Mouse (Mus musculus) liver, embryonic 13.5 days (tissue): Measurements from ENCODE around the gene Man2b1. TPM values are rescaled to one million over a fixed set of nuclear protein-coding genes. Genes with fewer than 3 reads are reported as not detected.

Experiments used
- ATAC-seq: fragments of 200-750 bp; cut with Nextera tagmentation; 2 replicates; pipeline ENCODE4 v1.8.0; 2017; ENCODE audit warnings: low read depth, mild to moderate bottlenecking, moderate number of reproducible peaks, moderate library complexity
- DNase-seq: peaks from one replicate; pipeline ENCODE4 v3.0.0; 2022
- H3K27ac ChIP-seq: fragments of 300-500 bp; sonication (generic); 2 replicates; pipeline ENCODE4 v1.5.1; 2015; ENCODE audit warnings: moderate library complexity, mild to moderate bottlenecking, inconsistent platforms
- H3K27me3 ChIP-seq: fragments of 300-500 bp; sonication (generic); 2 replicates; pipeline ENCODE4 v1.6.1; 2015; ENCODE audit warnings: mild to moderate bottlenecking, inconsistent platforms
- H3K36me3 ChIP-seq: fragments of 300-500 bp; sonication (generic); 2 replicates; pipeline ENCODE4 v1.6.1; 2015; ENCODE audit warnings: mild to moderate bottlenecking, inconsistent platforms
- H3K4me1 ChIP-seq: fragments of 300-500 bp; sonication (generic); replicated peaks from 2 replicates; pipeline ENCODE4 v1.6.1; 2015; ENCODE audit warnings: inconsistent platforms
- H3K4me2 ChIP-seq: fragments of 300-500 bp; sonication (generic); 2 replicates; pipeline ENCODE4 v1.6.1; 2015; ENCODE audit warnings: inconsistent platforms, mild to moderate bottlenecking, moderate library complexity
- H3K4me3 ChIP-seq: fragments of 300-500 bp; sonication (generic); replicated peaks from 2 replicates; pipeline ENCODE4 v1.5.1; 2015; ENCODE audit warnings: mild to moderate bottlenecking, inconsistent platforms
- H3K9ac ChIP-seq: fragments of 300-500 bp; sonication (generic); 2 replicates; pipeline ENCODE4 v1.6.1; 2015; ENCODE audit warnings: mild to moderate bottlenecking, inconsistent platforms
- H3K9me3 ChIP-seq: fragments of 300-500 bp; sonication (generic); replicated peaks from 2 replicates; pipeline ENCODE4 v1.6.1; 2016; ENCODE audit warnings: inconsistent platforms
- WGBS: fragments of 180-500 bp; shearing (Covaris S2); methylation state at CpG from one replicate; pipeline ENCODE4 v1.1.7; 2015; ENCODE audit not compliant: insufficient replicate concordance; 5-methylcytosine and 5-hydroxymethylcytosine counted together
- polyA plus RNA-seq: library from polyadenylated mRNA; unstranded; fragments of >200 nt; fragmentation: Nextera tagmentation; extraction: Ambion mirVana; gene quantifications from 2 replicates; pipeline ENCODE4 v1.2.1, GENCODE M21; 2015

Gene Man2b1
- polyA plus RNA-seq, 1 experiment from 2014 or later = 20.0 TPM

GRCm38 (mm10) chr8:85057367-85057766, 25.7 kb upstream of the Man2b1 start:
- no peak overlapping the region for H3K9ac ChIP-seq
- peaks cover 29% of the 10 kb centered on the region for H3K4me1 ChIP-seq
- H3K36me3 ChIP-seq = peaks cover 50% of the 10 kb centered on the region
- DNase-seq = no peak
- 80% methylated on average over 7 of the region's 7 CpGs for WGBS
- no peak overlapping the region for H3K4me2 ChIP-seq
- H3K27ac ChIP-seq = no peak overlapping the region
- H3K4me3 ChIP-seq = no peak overlapping the region
- H3K27me3 ChIP-seq = no peaks in the 10 kb centered on the region
- H3K9me3 ChIP-seq = no peaks in the 10 kb centered on the region
- no peak for ATAC-seq

- peak within 1 kb of the TSS; percentile 75 for H3K9ac ChIP-seq
- peaks cover 24% of the 10 kb centered on the region for H3K36me3 ChIP-seq
- no peaks in the 10 kb centered on the region for H3K9me3 ChIP-seq
- H3K4me3 ChIP-seq = peak within 1 kb of the TSS; percentile 81
- peaks cover 29% of the 10 kb centered on the region for H3K4me1 ChIP-seq
- H3K27ac ChIP-seq = no peak within 1 kb of the TSS
- H3K4me2 ChIP-seq = peak within 1 kb of the TSS; percentile 96
- ATAC-seq (peak; percentile 81), DNase-seq (peak; percentile 74)
- no peaks in the 10 kb centered on the region for H3K27me3 ChIP-seq
- WGBS = under 1% methylated on average over 53 of the region's 53 CpGs
Measured at GRCm38 (mm10) chr8:85059879-85060616, 23.0 kb upstream of the Man2b1 start, which contains the start of gene Fbxw9. Fbxw9 (plus strand) TSS chr8:85060055.

- Histone ChIP-seq H3K27me3 (no peaks in the 10 kb centered on the region), H3K9ac (no peak overlapping the region), H3K4me3 (no peak overlapping the region), H3K36me3 (peaks cover 6% of the 10 kb centered on the region; the same call in 1 of the 2 replicates), H3K4me2 (no peak overlapping the region), H3K9me3 (no peaks in the 10 kb centered on the region), H3K4me1 (peaks cover 35% of the 10 kb centered on the region), H3K27ac (no peak overlapping the region)
- WGBS = 87% methylated on average over 4 of the region's 4 CpGs
- DNase-seq = no peak
- ATAC-seq = no peak
Measured at GRCm38 (mm10) chr8:85062603-85063002, 20.5 kb upstream of the Man2b1 start.

GRCm38 (mm10) chr8:85065213-85065612, 17.9 kb upstream of the Man2b1 start:
- ATAC-seq (peak; percentile 47), DNase-seq (no peak)
- WGBS = 56% methylated on average over 2 of the region's 2 CpGs
- H3K36me3 ChIP-seq = peaks cover 6% of the 10 kb centered on the region; the same call in 1 of the 2 replicates
- no peaks in the 10 kb centered on the region for H3K9me3 ChIP-seq
- H3K27ac ChIP-seq = peak overlapping the region; percentile 63
- H3K4me3 ChIP-seq = no peak overlapping the region
- no peak overlapping the region for H3K9ac ChIP-seq
- H3K4me1 ChIP-seq = peaks cover 24% of the 10 kb centered on the region
- no peaks in the 10 kb centered on the region for H3K27me3 ChIP-seq
- H3K4me2 ChIP-seq = no peak overlapping the region

DNA sequence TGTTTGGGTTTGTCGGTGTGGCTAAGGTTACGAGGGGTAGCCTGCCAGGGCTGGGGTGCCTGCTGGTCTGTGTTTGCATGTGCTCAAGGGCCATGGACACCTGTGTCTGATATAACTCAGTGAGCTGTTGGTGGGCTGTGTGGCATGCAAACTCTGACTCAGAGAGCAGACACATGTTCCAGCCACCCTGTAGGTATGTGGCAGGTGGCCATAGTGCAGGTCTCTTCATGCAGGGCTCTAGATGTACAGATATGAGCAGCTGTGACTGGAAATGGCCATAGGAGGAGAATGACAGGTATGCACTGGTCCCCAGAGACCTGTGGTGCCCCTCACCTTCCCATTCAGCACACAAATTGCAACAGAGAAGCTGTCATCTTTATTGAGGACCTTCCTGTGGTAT, 15.9 kb upstream of the Man2b1 start:
- no peak overlapping the region for H3K4me2 ChIP-seq
- no peak overlapping the region for H3K27ac ChIP-seq
- ATAC-seq (no peak), DNase-seq (no peak)
- H3K36me3 ChIP-seq = peaks cover 6% of the 10 kb centered on the region; the same call in 1 of the 2 replicates
- H3K27me3 ChIP-seq = no peaks in the 10 kb centered on the region
- H3K9me3 ChIP-seq = no peaks in the 10 kb centered on the region
- no peak overlapping the region for H3K4me3 ChIP-seq
- no peak overlapping the region for H3K9ac ChIP-seq
- peaks cover 21% of the 10 kb centered on the region for H3K4me1 ChIP-seq
- 86% methylated on average over 2 of the region's 2 CpGs for WGBS

DNA sequence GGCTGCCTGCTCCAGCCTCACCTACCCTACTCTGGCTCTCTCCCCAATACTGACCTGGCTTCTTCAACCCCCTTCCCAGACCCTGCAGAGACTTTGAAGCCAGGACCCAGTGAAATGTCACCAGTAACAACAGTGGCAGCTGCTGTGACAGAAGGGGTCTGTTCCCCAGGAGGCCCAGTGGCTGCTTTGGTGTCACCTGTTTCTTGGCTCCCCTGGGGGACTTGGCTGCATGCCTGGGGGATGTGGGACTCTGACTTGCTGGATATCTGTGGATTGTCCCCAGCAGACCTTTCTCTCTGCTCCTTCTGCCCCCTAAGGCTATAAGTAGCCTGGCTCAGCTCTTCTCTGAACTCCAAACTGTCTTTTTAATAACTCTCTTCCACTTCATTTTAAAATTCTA, 15.1 kb upstream of the Man2b1 start, which contains the start of gene Gm5741:
Gene Gm5741 (minus strand): TSS at position 1 of the 400 bp plus-strand sequence.
- Histone ChIP-seq H3K4me2 (no peak within 1 kb of the TSS), H3K9me3 (no peaks in the 10 kb centered on the region), H3K9ac (no peak within 1 kb of the TSS), H3K4me1 (peaks cover 29% of the 10 kb centered on the region), H3K27ac (no peak within 1 kb of the TSS), H3K36me3 (peaks cover 7% of the 10 kb centered on the region; the same call in 1 of the 2 replicates), H3K4me3 (no peak within 1 kb of the TSS), H3K27me3 (no peaks in the 10 kb centered on the region)
- no peak for DNase-seq
- ATAC-seq = no peak

- ATAC-seq (peak; percentile 10; the same call in 1 of the 2 replicates), DNase-seq (no peak)
- Histone ChIP-seq H3K4me3 (peak overlapping the region; percentile 91), H3K9me3 (no peaks in the 10 kb centered on the region), H3K4me2 (peak overlapping the region; percentile 77), H3K9ac (peak overlapping the region; percentile 93; the same call in 1 of the 2 replicates), H3K27ac (peak overlapping the region; percentile 94), H3K36me3 (peaks cover 33% of the 10 kb centered on the region), H3K27me3 (no peaks in the 10 kb centered on the region), H3K4me1 (peaks cover 53% of the 10 kb centered on the region)
- 67% methylated on average over 5 of the region's 5 CpGs for WGBS
Measured at GRCm38 (mm10) chr8:85071041-85071440, 12.0 kb upstream of the Man2b1 start.

DNA sequence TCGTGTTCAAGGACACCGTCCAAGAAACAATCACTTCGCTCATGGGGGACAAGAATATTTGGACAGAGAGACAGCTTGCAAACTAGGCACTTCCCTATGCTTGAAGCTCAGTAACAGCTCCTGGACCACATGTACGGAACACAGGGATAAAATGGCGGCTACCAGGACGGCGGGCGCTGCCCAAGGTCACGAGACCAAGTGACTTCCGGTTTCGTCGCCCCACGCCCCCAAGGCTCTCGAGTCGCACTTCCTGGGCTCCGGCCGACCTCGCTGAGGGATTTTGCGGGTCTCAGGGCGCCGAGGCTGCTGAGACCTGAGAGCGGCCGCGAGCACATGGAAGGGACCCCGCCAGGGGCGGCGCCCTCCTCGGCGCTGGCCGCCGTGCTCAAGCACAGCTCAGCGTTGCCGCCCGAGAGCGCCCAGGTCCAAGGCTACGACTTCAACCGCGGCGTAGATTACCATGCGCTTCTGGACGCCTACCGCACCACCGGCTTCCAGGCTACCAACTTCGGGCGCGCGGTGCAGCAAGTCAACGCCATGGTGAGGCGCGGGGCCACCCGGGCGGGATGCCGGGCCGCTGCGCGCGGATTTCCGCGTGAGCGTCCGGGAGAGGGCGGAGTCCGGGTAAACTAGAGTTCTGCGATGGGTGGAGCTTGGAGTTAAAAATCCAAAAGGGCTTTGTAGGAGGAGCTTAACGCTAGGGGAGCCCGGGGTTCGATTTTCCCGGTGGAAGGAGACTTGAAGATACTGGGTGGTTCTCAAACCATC, 11.4 kb upstream of the Man2b1 start, which contains the start of gene Dhps:
Gene Dhps (plus strand): TSS at position 244 of the 768 bp plus-strand sequence.
- Histone ChIP-seq H3K4me3 (peak within 1 kb of the TSS; percentile 91), H3K9me3 (no peaks in the 10 kb centered on the region), H3K36me3 (peaks cover 38% of the 10 kb centered on the region), H3K27me3 (no peaks in the 10 kb centered on the region), H3K9ac (peak within 1 kb of the TSS; percentile 93), H3K4me1 (peaks cover 59% of the 10 kb centered on the region), H3K4me2 (peak within 1 kb of the TSS; percentile 77), H3K27ac (peak within 1 kb of the TSS; percentile 94)
- DNase-seq (peak; percentile 84), ATAC-seq (peak; percentile 77)
- WGBS = under 1% methylated on average over 66 of the region's 68 CpGs

- ATAC-seq = no peak
- WGBS = 37% methylated on average over 9 of the region's 9 CpGs
Measured at GRCm38 (mm10) chr8:85072364-85072929, 10.6 kb upstream of the Man2b1 start.

DNA sequence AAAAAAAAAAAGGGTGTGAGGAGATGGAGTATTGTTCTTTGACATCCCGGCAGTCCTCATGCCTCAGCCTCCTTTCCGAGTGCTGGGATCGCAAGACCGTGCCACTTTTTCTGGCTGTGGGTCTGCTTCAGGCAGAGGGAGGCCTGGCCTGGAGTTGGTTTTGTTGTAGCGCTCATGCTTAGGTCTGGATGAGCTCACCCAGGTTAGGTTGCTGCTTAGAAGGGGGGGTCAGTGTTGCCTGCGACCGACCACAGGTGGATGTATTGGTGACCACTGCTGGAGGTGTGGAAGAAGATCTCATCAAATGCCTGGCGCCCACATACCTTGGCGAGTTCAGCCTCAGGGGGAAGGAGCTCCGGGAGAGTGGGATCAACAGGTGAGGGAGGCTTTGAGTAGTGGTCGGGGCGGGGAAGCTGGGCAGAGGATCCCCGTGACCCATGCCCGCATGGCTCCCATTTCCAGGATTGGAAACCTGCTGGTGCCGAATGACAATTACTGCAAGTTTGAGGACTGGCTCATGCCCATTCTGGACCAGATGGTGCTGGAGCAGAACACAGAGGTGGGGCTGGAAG, 9.9 kb upstream of the Man2b1 start:
- no peaks in the 10 kb centered on the region for H3K27me3 ChIP-seq
- 0 out of 2 replicates have a peak overlapping the region, but pooled peaks have one; percentile 15 for H3K27ac ChIP-seq
- WGBS = 85% methylated on average over 15 of the region's 15 CpGs
- peak overlapping the region; percentile 93; the same call in 1 of the 2 replicates for H3K9ac ChIP-seq
- DNase-seq = no peak
- peak overlapping the region; percentile 77 for H3K4me2 ChIP-seq
- peaks cover 47% of the 10 kb centered on the region for H3K36me3 ChIP-seq
- peaks cover 72% of the 10 kb centered on the region for H3K4me1 ChIP-seq
- peak overlapping the region; percentile 91 for H3K4me3 ChIP-seq
- ATAC-seq = no peak
- no peaks in the 10 kb centered on the region for H3K9me3 ChIP-seq

More at GRCm38 (mm10) chr8:85072364-85072929, 10.6 kb upstream of the Man2b1 start:
- Histone ChIP-seq H3K4me2 (peak overlapping the region; percentile 77), H3K9me3 (no peaks in the 10 kb centered on the region), H3K9ac (peak overlapping the region; percentile 93), H3K27me3 (no peaks in the 10 kb centered on the region), H3K36me3 (peaks cover 42% of the 10 kb centered on the region), H3K4me3 (peak overlapping the region; percentile 91), H3K4me1 (peaks cover 67% of the 10 kb centered on the region), H3K27ac (peak overlapping the region; percentile 94)
- no peak for DNase-seq
